In genomic region chr1:33672083-33672482, GRCm38 (mm10) we compare ENCODE assay signal across 21 mouse cellular contexts. TPM values are rescaled to one million over a fixed set of nuclear protein-coding genes. Genes with fewer than 3 reads are reported as not detected.
A peak's percentile ranks its signal among the peaks of the same experiment; 100 is the strongest.
DNase-seq lines count a peak whose midpoint lies in the region; ATAC-seq and TF ChIP-seq lines count a peak whose summit lies in the region.
"Had no signal": no experiment of that assay in that cellular context is flagged by ENCODE, and none has a peak within 500 bp of the region (broad histone marks: within the 10 kb centered on the region; RNA-seq: fewer than 3 reads in every experiment).

No protein-coding gene starts in this region.

- H3K4me2 ChIP-seq in liver, embryonic 11.5 days: no peak overlapping the region
- H3K4me2 ChIP-seq in liver, embryonic 16.5 days (ENCODE audit: low read depth, low read length): peak overlapping the region; percentile 28; the same call in 1 of the 2 replicates
- H3K4me2 ChIP-seq: forebrain, embryonic 15.5 days; heart, embryonic 13.5 days; hindbrain, embryonic 15.5 days; kidney, embryonic 15.5 days; limb, embryonic 15.5 days; lung, embryonic 15.5 days; midbrain, embryonic 12.5 days; neural tube, embryonic 13.5 days had no signal

- H3K9ac ChIP-seq in MEL (ENCODE audit: control insufficient read depth, low read depth, low read length, poor library complexity, severe bottlenecking): no peak overlapping the region
- no peak overlapping the region for H3K9ac ChIP-seq in liver, embryonic 11.5 days (ENCODE audit: low read depth, low read length)
- H3K9ac ChIP-seq in liver, embryonic 16.5 days (ENCODE audit: low read depth, low read length): no peak overlapping the region
- H3K9ac ChIP-seq: forebrain, embryonic 15.5 days; heart, embryonic 13.5 days; hindbrain, embryonic 15.5 days; kidney, embryonic 15.5 days; limb, embryonic 15.5 days; lung, embryonic 15.5 days; midbrain, embryonic 12.5 days; neural tube, embryonic 13.5 days had no signal

- peaks cover 0 to 7% of the 10 kb centered on the region in 2 experiments; a peak in 1 of 4 replicates for H3K4me1 ChIP-seq in MEL (ENCODE audit: control insufficient read depth in 1 of 2, insufficient read depth in 2 of 2, low read length in 2 of 2)
- peaks cover 9% of the 10 kb centered on the region for H3K4me1 ChIP-seq in embryonic fibroblast, embryonic 13.5 days (ENCODE audit: control insufficient read depth, insufficient read depth, low read length)
- H3K4me1 ChIP-seq in liver, embryonic 11.5 days (replicated peaks; ENCODE audit: control insufficient read depth, insufficient read depth, low read length): peaks cover 16% of the 10 kb centered on the region
- peaks cover 30% of the 10 kb centered on the region for H3K4me1 ChIP-seq in liver, embryonic 16.5 days (ENCODE audit: control insufficient read depth, low read depth, low read length)

- H3K27ac ChIP-seq in MEL (ENCODE audit: control insufficient read depth, low read depth, low read length): no peak overlapping the region
- H3K27ac ChIP-seq in embryonic fibroblast, embryonic 13.5 days (ENCODE audit: insufficient read depth, low read length): peak overlapping the region; percentile 39; the same call in 1 of the 2 replicates
- H3K27ac ChIP-seq in liver, embryonic 11.5 days (ENCODE audit: low read depth, low read length): no peak overlapping the region
- peak overlapping the region; percentile 21; the same call in 1 of the 2 replicates for H3K27ac ChIP-seq in liver, embryonic 16.5 days (ENCODE audit: low read length)
- H3K27ac ChIP-seq: forebrain, embryonic 10.5 days; forebrain, embryonic 15.5 days; heart, embryonic 13.5 days; hindbrain, embryonic 15.5 days; kidney, embryonic 15.5 days; limb, embryonic 15.5 days; lung, embryonic 15.5 days; midbrain, embryonic 12.5 days; neural tube, embryonic 13.5 days had no signal

- no peak for TF ChIP-seq POLR2A in MEL (IDR thresholded peaks at IDR 0.05; ENCODE audit: control insufficient read depth in 1 of 2, insufficient read depth in 1 of 2, low read depth in 1 of 2, low read length in 2 of 2, poor library complexity in 1 of 2)
- TF ChIP-seq POLR2A in embryonic fibroblast, embryonic 13.5 days (IDR thresholded peaks at IDR 0.05; ENCODE audit: low read depth, low read length): no peak

- WGBS in liver, embryonic 11.5 days: 52% methylated on average over 3 of the region's 3 CpGs
- 27% methylated on average over 3 of the region's 3 CpGs for WGBS in liver, embryonic 16.5 days (ENCODE audit: insufficient replicate concordance)

- H3K79me2 ChIP-seq in MEL (ENCODE audit: control insufficient read depth, insufficient read depth, low read length, poor library complexity): peaks cover 8% of the 10 kb centered on the region

- peak; percentile 32 for DNase-seq in MEL (ENCODE audit: low read depth, low spot score)
- no peak for DNase-seq in liver, embryonic 11.5 days (ENCODE audit: low spot score)
- DNase-seq in urinary bladder, adult 18-20 months (ENCODE audit: low spot score in 2 of 2): no peak
- no peak for DNase-seq in layer of hippocampus, adult 11-12 months (ENCODE audit: low spot score)
- no peak for DNase-seq in spleen, postnatal 14 days (ENCODE audit: low spot score in 2 of 2)
- no peak for DNase-seq in spleen, adult 18-20 months
- DNase-seq: gastrocnemius, postnatal 36 days; kidney, adult 18-20 months had no signal

- ATAC-seq in liver, embryonic 11.5 days (replicated peaks; ENCODE audit: low FRiP score): peak; percentile 61
- peak; percentile 68 for ATAC-seq in liver, embryonic 16.5 days (ENCODE audit: low read depth)
- ATAC-seq: activated CD4-positive, CD25-positive, alpha-beta regulatory T cell, adult 4 months; forebrain, embryonic 15.5 days had no signal

- peak in 1 of 2 experiments; percentile 42; a peak in 2 of 4 replicates for TF ChIP-seq EP300 in MEL (IDR thresholded peaks at IDR 0.05; ENCODE audit: low read depth in 1 of 2, low read length in 2 of 2)

- TF ChIP-seq RAD21 in MEL (IDR thresholded peaks at IDR 0.05; ENCODE audit: low read depth, low read length): no peak

- TF ChIP-seq CTCF in MEL (IDR thresholded peaks at IDR 0.05 in 2 of 3, conservative IDR thresholded peaks at IDR 0.05 in 1 of 3; ENCODE audit: control insufficient read depth in 1 of 3, insufficient read depth in 1 of 3, low read depth in 2 of 3, low read length in 3 of 3, poor library complexity in 1 of 3, severe bottlenecking in 1 of 3): no peak
- TF ChIP-seq CTCF in embryonic fibroblast, embryonic 13.5 days (IDR thresholded peaks at IDR 0.05; ENCODE audit: borderline replicate concordance, insufficient read depth, low read length): no peak

- no peak overlapping the region for H3K4me3 ChIP-seq in MEL (ENCODE audit: control insufficient read depth in 1 of 2, insufficient read depth in 1 of 2, low read depth in 2 of 2, low read length in 2 of 2)
- no peak overlapping the region for H3K4me3 ChIP-seq in embryonic fibroblast, embryonic 13.5 days (ENCODE audit: insufficient read depth, low read length)
- H3K4me3 ChIP-seq in liver, embryonic 11.5 days (ENCODE audit: low read depth, low read length): no peak overlapping the region
- no peak overlapping the region for H3K4me3 ChIP-seq in liver, embryonic 16.5 days (ENCODE audit: low read depth, low read length)
- H3K4me3 ChIP-seq: forebrain, embryonic 10.5 days; forebrain, embryonic 15.5 days; heart, embryonic 13.5 days; hindbrain, embryonic 15.5 days; kidney, embryonic 15.5 days; limb, embryonic 15.5 days; lung, embryonic 15.5 days; midbrain, embryonic 12.5 days; myocyte; neural tube, embryonic 13.5 days had no signal

- H3K36me3 ChIP-seq in MEL (ENCODE audit: control insufficient read depth in 1 of 2, insufficient read depth in 2 of 2, low read length in 2 of 2): peaks cover 0 to 11% of the 10 kb centered on the region in 2 experiments; a peak in 3 of 4 replicates
- no peaks in the 10 kb centered on the region; the same call in 1 of the 2 replicates for H3K36me3 ChIP-seq in liver, embryonic 11.5 days (ENCODE audit: control insufficient read depth, insufficient read depth, low read length)
- H3K36me3 ChIP-seq in liver, embryonic 16.5 days (ENCODE audit: control insufficient read depth, insufficient read depth): 0 out of 2 replicates have a peak, but pooled peaks cover 2% of the 10 kb centered on the region
- H3K36me3 ChIP-seq: forebrain, embryonic 15.5 days; hindbrain, embryonic 15.5 days; kidney, embryonic 15.5 days; limb, embryonic 15.5 days; lung, embryonic 15.5 days; midbrain, embryonic 12.5 days; neural tube, embryonic 13.5 days had no signal

- no peaks in the 10 kb centered on the region; a peak in 2 of 4 replicates for H3K27me3 ChIP-seq in MEL (ENCODE audit: control insufficient read depth in 1 of 2, insufficient read depth in 2 of 2, low read length in 2 of 2)
- H3K27me3 ChIP-seq in liver, embryonic 11.5 days (replicated peaks; ENCODE audit: control insufficient read depth, insufficient read depth, low read length): no peaks in the 10 kb centered on the region
- no peaks in the 10 kb centered on the region for H3K27me3 ChIP-seq in liver, embryonic 16.5 days (ENCODE audit: control insufficient read depth, insufficient read depth, low read depth, low read length)
- H3K27me3 ChIP-seq: forebrain, embryonic 15.5 days; heart, embryonic 13.5 days; hindbrain, embryonic 15.5 days; kidney, embryonic 15.5 days; limb, embryonic 15.5 days; lung, embryonic 15.5 days; midbrain, embryonic 12.5 days; neural tube, embryonic 13.5 days had no signal

- H3K9me3 ChIP-seq in MEL (replicated peaks; ENCODE audit: insufficient read depth, low read length): no peaks in the 10 kb centered on the region
- no peaks in the 10 kb centered on the region for H3K9me3 ChIP-seq in liver, embryonic 11.5 days (ENCODE audit: control insufficient read depth, low read length)
- no peaks in the 10 kb centered on the region for H3K9me3 ChIP-seq in liver, embryonic 16.5 days (replicated peaks; ENCODE audit: control insufficient read depth, low read length)
- H3K9me3 ChIP-seq: forebrain, embryonic 10.5 days; forebrain, embryonic 15.5 days; heart, embryonic 13.5 days; hindbrain, embryonic 15.5 days; kidney, embryonic 15.5 days; limb, embryonic 15.5 days; lung, embryonic 15.5 days; midbrain, embryonic 12.5 days; neural tube, embryonic 13.5 days had no signal

TF ChIP-seq in MEL, 35 proteins besides CTCF, POLR2A, EP300 and RAD21 (continues in another document):
- TF ChIP-seq POLR2AphosphoS5 (IDR thresholded peaks at IDR 0.05; ENCODE audit: borderline replicate concordance, low read depth, low read length) (no peak), MYB (IDR thresholded peaks at IDR 0.05; ENCODE audit: low read depth, low read length) (no peak), CHD2 (IDR thresholded peaks at IDR 0.05; ENCODE audit: low read length) (no peak), POLR2AphosphoS2 (IDR thresholded peaks at IDR 0.05; ENCODE audit: low read length) (no peak), SIN3A (IDR thresholded peaks at IDR 0.05; ENCODE audit: low read length) (no peak), TCF12 (IDR thresholded peaks at IDR 0.05; ENCODE audit: low read depth, low read length) (peak; percentile 37; the same call in 1 of the 2 replicates), USF1 (IDR thresholded peaks at IDR 0.05; ENCODE audit: low read depth, low read length) (no peak), MXI1 (IDR thresholded peaks at IDR 0.05; ENCODE audit: low read depth, low read length) (no peak), GATA1 (IDR thresholded peaks at IDR 0.05; ENCODE audit: low read depth, low read length) (no peak), GABPA (IDR thresholded peaks at IDR 0.05; ENCODE audit: low read depth, low read length) (no peak), TAL1 (IDR thresholded peaks at IDR 0.05; ENCODE audit: low read length) (peak; percentile 73), MAFK (IDR thresholded peaks at IDR 0.05; ENCODE audit: borderline replicate concordance, low read depth, low read length) (no peak)

RNA-seq across cellular contexts. Expression of gene Prim2, which starts 2.5 kb away (rescaled TPM):
- 36.1 and 38.6 TPM in 2 replicates for total RNA-seq in MEL (2012; rRNA removed)
- 10 to 100 TPM in 1 of 2 experiments, not detected in 1; 48.9 TPM for polyA plus RNA-seq in MEL (2012; ENCODE audit: insufficient read depth in 1 of 2, insufficient read length in 2 of 2, low read depth in 1 of 2, low replicate concordance in 2 of 2, missing spikeins in 1 of 2)
- 28.3 and 28.6 TPM in 2 replicates for polyA plus RNA-seq in embryonic fibroblast, embryonic 13.5 days (2011; ENCODE audit: insufficient read length, low read depth, missing spikeins)
- polyA plus RNA-seq in liver, embryonic 11.5 days (2014; fragmentation: Nextera tagmentation; extraction: Ambion mirVana): 62.7 and 65.4 TPM in 2 replicates
- 27.4 and 30.4 TPM in 2 replicates for polyA plus RNA-seq in liver, embryonic 16.5 days (2015; fragmentation: Nextera tagmentation; extraction: Ambion mirVana)

RNA-seq across cellular contexts. Expression of gene Rab23, which starts 47.6 kb away (rescaled TPM):
- total RNA-seq in MEL (2012; rRNA removed): 3.2 and 4.0 TPM in 2 replicates
- polyA plus RNA-seq in MEL (2012; ENCODE audit: insufficient read depth in 1 of 2, insufficient read length in 2 of 2, low read depth in 1 of 2, low replicate concordance in 2 of 2, missing spikeins in 1 of 2): 1 to 10 TPM in 1 of 2 experiments, not detected in 1; 9.9 TPM
- polyA plus RNA-seq in embryonic fibroblast, embryonic 13.5 days (2011; ENCODE audit: insufficient read length, low read depth, missing spikeins): 77.8 and 107 TPM in 2 replicates
- 10.1 and 11.6 TPM in 2 replicates for polyA plus RNA-seq in liver, embryonic 11.5 days (2014; fragmentation: Nextera tagmentation; extraction: Ambion mirVana)
- polyA plus RNA-seq in liver, embryonic 16.5 days (2015; fragmentation: Nextera tagmentation; extraction: Ambion mirVana): 4.3 TPM in 2 replicates

Comparison
In these comparisons a context has a peak if more than half of its experiments do, and no peak if none do; other contexts are left out.
1. H3K27ac ChIP-seq: peak in embryonic fibroblast, embryonic 13.5 days (single experiment) and liver, embryonic 16.5 days (single experiment); none in MEL (single experiment) and liver, embryonic 11.5 days (single experiment).